Mouse (Mus musculus): ENCODE data around the gene 4922502D21Rik. TPM values are rescaled to one million over a fixed set of nuclear protein-coding genes. Genes with fewer than 3 reads are reported as not detected.

The 4922502D21Rik gene
- polyA plus RNA-seq, 1 experiment from 2014 or later, result not detected

DNA sequence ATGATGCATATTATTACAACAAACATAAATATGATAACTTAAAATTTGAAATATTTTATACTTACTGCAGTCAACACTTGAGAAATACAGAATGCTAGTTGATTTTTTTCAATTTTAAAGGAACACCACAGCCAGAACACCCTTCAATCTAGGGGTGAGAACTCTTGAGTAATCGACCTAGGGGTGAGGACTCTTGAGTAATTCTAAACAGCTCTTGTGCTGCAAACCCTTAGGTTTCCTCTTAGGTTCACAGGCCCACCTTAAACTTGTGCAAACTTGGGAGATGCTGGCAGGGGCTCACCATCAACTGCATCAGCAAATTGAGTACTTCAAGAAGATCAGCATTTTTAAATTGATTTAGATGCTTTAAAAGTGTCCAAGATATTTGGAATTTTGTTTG lies 6.2 kb upstream of the 4922502D21Rik start:
- Histone ChIP-seq H3K27ac (no peak overlapping the region), H3K4me1 (replicated peaks) (no peaks in the 10 kb centered on the region), H3K4me3 (no peak overlapping the region), H3K9me3 (no peaks in the 10 kb centered on the region), H3K36me3 (no peaks in the 10 kb centered on the region), H3K27me3 (ENCODE audit: insufficient read depth, poor library complexity, severe bottlenecking) (no peaks in the 10 kb centered on the region)
- no peak for DNase-seq (ENCODE audit: low spot score)
- 92% methylated on average over 1 of the region's 1 CpGs for WGBS

- no peak overlapping the region for H3K4me3 ChIP-seq
- H3K36me3 ChIP-seq, result no peaks in the 10 kb centered on the region
- peak; percentile 45 for DNase-seq (ENCODE audit: low spot score)
- no peaks in the 10 kb centered on the region for H3K9me3 ChIP-seq
- H3K27me3 ChIP-seq (ENCODE audit: insufficient read depth, poor library complexity, severe bottlenecking), result no peaks in the 10 kb centered on the region
- 36% methylated on average over 11 of the region's 11 CpGs for WGBS
- H3K27ac ChIP-seq, result no peak overlapping the region
- H3K4me1 ChIP-seq (replicated peaks), result no peaks in the 10 kb centered on the region
Measured at GRCm38 (mm10) chr6:129333674-129334078, 2.1 kb upstream of the 4922502D21Rik start.

- Histone ChIP-seq H3K9me3 (no peaks in the 10 kb centered on the region), H3K4me1 (replicated peaks) (no peaks in the 10 kb centered on the region), H3K27me3 (ENCODE audit: insufficient read depth, poor library complexity, severe bottlenecking) (no peaks in the 10 kb centered on the region), H3K27ac (no peak overlapping the region), H3K36me3 (no peaks in the 10 kb centered on the region), H3K4me3 (no peak overlapping the region)
- 85% methylated on average over 13 of the region's 13 CpGs for WGBS
- no peak for DNase-seq (ENCODE audit: low spot score)
Measured at GRCm38 (mm10) chr6:129326568-129327150, 4.9 kb downstream of the 4922502D21Rik start.

DNA sequence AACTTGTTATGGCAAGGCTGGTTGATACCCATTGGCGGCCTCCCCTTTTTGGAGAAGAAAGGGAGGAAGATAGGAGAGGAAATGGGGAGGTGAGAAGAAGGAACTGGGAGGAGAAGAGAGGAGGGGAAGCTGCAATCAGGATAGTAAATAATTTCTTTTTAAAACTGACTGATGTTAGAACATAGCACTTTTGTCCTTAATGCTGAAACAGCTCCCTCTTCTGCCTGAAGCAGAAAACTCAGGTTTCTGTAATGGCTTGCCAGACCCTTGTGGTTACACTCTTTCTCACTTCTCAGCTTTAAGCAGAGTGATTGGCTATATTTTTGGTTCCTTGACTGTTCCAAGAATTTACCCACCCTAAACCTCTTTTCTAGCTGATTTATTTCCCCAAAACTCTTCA lies 5.6 kb downstream of the 4922502D21Rik start:
- no peak overlapping the region for H3K4me3 ChIP-seq
- no peaks in the 10 kb centered on the region for H3K9me3 ChIP-seq
- WGBS, result 61% methylated on average over 1 of the region's 1 CpGs
- H3K36me3 ChIP-seq, result no peaks in the 10 kb centered on the region
- H3K4me1 ChIP-seq (replicated peaks), result no peaks in the 10 kb centered on the region
- H3K27me3 ChIP-seq (ENCODE audit: insufficient read depth, poor library complexity, severe bottlenecking), result no peaks in the 10 kb centered on the region
- DNase-seq (ENCODE audit: low spot score), result no peak
- H3K27ac ChIP-seq, result no peak overlapping the region

- DNase-seq (ENCODE audit: low spot score), result no peak
- no peak overlapping the region for H3K27ac ChIP-seq
- no peaks in the 10 kb centered on the region for H3K36me3 ChIP-seq
- no peak overlapping the region for H3K4me3 ChIP-seq
- WGBS, result 76% methylated on average over 4 of the region's 4 CpGs
- H3K9me3 ChIP-seq, result no peaks in the 10 kb centered on the region
- H3K4me1 ChIP-seq (replicated peaks), result no peaks in the 10 kb centered on the region
- no peaks in the 10 kb centered on the region for H3K27me3 ChIP-seq (ENCODE audit: insufficient read depth, poor library complexity, severe bottlenecking)
Measured at GRCm38 (mm10) chr6:129319331-129319730, 12.3 kb downstream of the 4922502D21Rik start.

- WGBS, result 70% methylated on average over 1 of the region's 1 CpGs
- no peaks in the 10 kb centered on the region for H3K27me3 ChIP-seq (ENCODE audit: insufficient read depth, poor library complexity, severe bottlenecking)
- no peak for DNase-seq (ENCODE audit: low spot score)
Measured at GRCm38 (mm10) chr6:129318395-129318794, 13.2 kb downstream of the 4922502D21Rik start.

DNA sequence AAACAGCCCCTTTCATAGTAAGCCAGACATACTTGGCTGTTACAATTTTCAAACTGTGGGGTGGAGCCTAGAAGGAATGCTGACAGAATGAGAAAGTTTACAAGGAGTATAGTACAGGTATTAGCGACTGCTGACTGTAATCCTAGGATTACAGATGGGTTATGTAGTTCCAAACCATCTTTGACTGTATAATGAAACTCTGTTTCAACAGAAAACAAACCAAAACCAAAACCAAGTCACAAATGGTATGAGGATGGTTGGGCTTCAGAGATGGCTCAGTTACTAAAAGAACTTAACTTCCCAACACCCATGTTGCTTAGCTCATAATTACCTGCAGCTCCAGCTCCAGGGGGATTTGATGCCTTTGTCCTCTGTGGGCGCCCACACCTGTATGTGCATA lies 15.1 kb downstream of the 4922502D21Rik start:
- Histone ChIP-seq H3K36me3 (no peaks in the 10 kb centered on the region), H3K9me3 (no peaks in the 10 kb centered on the region), H3K4me3 (no peak overlapping the region), H3K27me3 (ENCODE audit: insufficient read depth, poor library complexity, severe bottlenecking) (no peaks in the 10 kb centered on the region), H3K4me1 (replicated peaks) (no peaks in the 10 kb centered on the region), H3K27ac (no peak overlapping the region)
- DNase-seq (ENCODE audit: low spot score), result no peak
- 73% methylated on average over 2 of the region's 2 CpGs for WGBS

More at GRCm38 (mm10) chr6:129318395-129318794, 13.2 kb downstream of the 4922502D21Rik start:
- no peaks in the 10 kb centered on the region for H3K4me1 ChIP-seq (replicated peaks)
- H3K36me3 ChIP-seq, result no peaks in the 10 kb centered on the region
- H3K27ac ChIP-seq, result no peak overlapping the region
- H3K4me3 ChIP-seq, result no peak overlapping the region
- no peaks in the 10 kb centered on the region for H3K9me3 ChIP-seq

DNA sequence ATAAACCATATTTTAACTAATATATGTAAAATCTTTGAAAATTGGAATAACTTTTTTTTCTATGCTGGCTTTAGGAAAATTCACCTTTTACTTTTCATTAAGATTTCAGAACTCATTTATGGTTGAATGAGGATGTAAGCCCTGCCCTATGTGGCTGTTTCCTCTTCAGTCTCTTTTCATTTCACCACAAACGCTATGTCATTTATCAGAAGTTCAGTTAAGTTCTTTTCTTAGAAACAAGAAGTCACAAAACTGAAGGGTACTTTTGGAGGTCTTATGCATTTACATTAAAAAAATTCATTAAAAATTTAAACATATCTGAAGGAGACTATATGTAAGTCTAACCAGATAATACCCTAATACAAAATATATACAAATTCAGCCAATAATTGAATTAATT lies 15.9 kb downstream of the 4922502D21Rik start:
- Histone ChIP-seq H3K27me3 (ENCODE audit: insufficient read depth, poor library complexity, severe bottlenecking) (no peaks in the 10 kb centered on the region), H3K4me3 (no peak overlapping the region), H3K9me3 (no peaks in the 10 kb centered on the region), H3K4me1 (replicated peaks) (no peaks in the 10 kb centered on the region), H3K27ac (no peak overlapping the region), H3K36me3 (no peaks in the 10 kb centered on the region)
- WGBS, result 89% methylated on average over 1 of the region's 1 CpGs
- DNase-seq (ENCODE audit: low spot score), result no peak

DNA sequence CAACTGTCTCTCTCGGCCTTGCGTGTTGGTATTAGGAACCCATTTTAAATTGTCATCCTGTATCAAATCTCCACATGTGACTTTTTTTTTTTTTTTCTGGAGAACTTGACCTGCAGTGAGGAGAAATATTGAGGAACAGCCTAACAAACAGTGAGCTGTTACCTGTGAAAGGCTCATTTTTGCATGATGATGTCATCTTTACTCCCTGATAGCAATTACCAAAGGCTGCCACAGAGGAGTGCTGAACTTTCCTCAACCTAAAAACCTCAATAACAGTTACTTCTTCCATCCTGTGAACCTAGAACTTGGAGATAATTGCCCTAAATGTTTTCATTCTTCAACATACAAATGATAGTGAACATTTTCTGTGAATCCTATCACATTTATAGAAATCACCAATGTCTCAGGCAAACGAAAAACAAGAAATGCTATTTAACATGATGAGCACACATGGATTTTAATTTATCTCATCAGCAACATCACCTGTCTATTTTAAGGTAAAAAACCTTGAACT lies 16.9 kb downstream of the 4922502D21Rik start:
- no peak for DNase-seq (ENCODE audit: low spot score)
- Histone ChIP-seq H3K9me3 (no peaks in the 10 kb centered on the region), H3K4me1 (replicated peaks) (no peaks in the 10 kb centered on the region), H3K27ac (no peak overlapping the region), H3K27me3 (ENCODE audit: insufficient read depth, poor library complexity, severe bottlenecking) (no peaks in the 10 kb centered on the region), H3K36me3 (no peaks in the 10 kb centered on the region), H3K4me3 (no peak overlapping the region)
- 85% methylated on average over 3 of the region's 3 CpGs for WGBS

DNA sequence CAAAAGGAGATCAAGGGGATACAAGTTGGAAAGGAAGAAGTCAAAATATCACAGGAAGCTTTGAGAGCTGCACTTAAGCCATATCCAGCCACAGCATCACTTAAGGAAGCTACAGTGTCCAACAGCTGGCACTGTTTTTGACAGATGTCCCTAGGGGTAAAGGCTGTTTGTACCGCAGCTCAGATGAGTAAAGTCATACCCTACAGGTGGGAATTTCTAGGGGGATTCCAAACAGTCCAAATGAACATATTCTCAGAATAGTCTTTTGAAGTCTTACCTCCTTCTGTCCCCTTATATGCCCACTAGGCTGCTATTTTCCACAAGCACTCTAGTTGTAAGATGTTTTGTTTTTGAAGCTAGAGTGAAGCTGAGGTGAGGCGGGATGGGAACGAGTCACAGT lies 19.1 kb downstream of the 4922502D21Rik start:
- Histone ChIP-seq H3K36me3 (no peaks in the 10 kb centered on the region), H3K9me3 (no peaks in the 10 kb centered on the region), H3K27ac (no peak overlapping the region), H3K4me1 (replicated peaks) (no peaks in the 10 kb centered on the region), H3K27me3 (ENCODE audit: insufficient read depth, poor library complexity, severe bottlenecking) (no peaks in the 10 kb centered on the region), H3K4me3 (no peak overlapping the region)
- 82% methylated on average over 3 of the region's 3 CpGs for WGBS
- no peak for DNase-seq (ENCODE audit: low spot score)

DNA sequence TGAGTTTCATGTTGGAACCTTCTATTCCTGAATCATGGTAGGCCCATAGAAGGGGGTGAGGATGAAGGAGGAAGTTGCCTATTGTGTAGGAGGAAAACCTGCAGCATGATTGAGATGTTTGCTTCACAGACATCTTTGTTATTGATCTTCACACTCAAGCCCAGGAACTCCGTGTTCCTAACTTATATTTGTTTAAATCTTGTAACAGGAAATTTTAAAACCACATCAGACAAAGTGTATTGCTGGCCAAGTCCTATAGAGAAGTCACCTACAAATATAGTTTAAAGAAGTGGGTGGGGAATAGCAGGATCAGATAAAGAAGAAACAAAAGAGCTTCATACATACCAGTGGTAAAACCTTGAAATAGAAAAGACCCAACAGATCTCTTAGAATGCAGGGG lies 27.4 kb downstream of the 4922502D21Rik start:
- Histone ChIP-seq H3K27ac (no peak overlapping the region), H3K9me3 (no peaks in the 10 kb centered on the region), H3K4me1 (replicated peaks) (no peaks in the 10 kb centered on the region), H3K36me3 (no peaks in the 10 kb centered on the region), H3K27me3 (ENCODE audit: insufficient read depth, poor library complexity, severe bottlenecking) (no peaks in the 10 kb centered on the region), H3K4me3 (no peak overlapping the region)
- DNase-seq (ENCODE audit: low spot score), result no peak
- 73% methylated on average over 1 of the region's 1 CpGs for whole genome bisulfite sequencing

- no peak for DNase-seq (ENCODE audit: low spot score)
- no peaks in the 10 kb centered on the region for H3K36me3 ChIP-seq
- no peaks in the 10 kb centered on the region for H3K9me3 ChIP-seq
- no peaks in the 10 kb centered on the region for H3K4me1 ChIP-seq (replicated peaks)
- no peaks in the 10 kb centered on the region for H3K27me3 ChIP-seq (ENCODE audit: insufficient read depth, poor library complexity, severe bottlenecking)
- H3K4me3 ChIP-seq, result no peak overlapping the region
- no peak overlapping the region for H3K27ac ChIP-seq
Measured at GRCm38 (mm10) chr6:129288708-129289107, 42.9 kb downstream of the 4922502D21Rik start.

DNA sequence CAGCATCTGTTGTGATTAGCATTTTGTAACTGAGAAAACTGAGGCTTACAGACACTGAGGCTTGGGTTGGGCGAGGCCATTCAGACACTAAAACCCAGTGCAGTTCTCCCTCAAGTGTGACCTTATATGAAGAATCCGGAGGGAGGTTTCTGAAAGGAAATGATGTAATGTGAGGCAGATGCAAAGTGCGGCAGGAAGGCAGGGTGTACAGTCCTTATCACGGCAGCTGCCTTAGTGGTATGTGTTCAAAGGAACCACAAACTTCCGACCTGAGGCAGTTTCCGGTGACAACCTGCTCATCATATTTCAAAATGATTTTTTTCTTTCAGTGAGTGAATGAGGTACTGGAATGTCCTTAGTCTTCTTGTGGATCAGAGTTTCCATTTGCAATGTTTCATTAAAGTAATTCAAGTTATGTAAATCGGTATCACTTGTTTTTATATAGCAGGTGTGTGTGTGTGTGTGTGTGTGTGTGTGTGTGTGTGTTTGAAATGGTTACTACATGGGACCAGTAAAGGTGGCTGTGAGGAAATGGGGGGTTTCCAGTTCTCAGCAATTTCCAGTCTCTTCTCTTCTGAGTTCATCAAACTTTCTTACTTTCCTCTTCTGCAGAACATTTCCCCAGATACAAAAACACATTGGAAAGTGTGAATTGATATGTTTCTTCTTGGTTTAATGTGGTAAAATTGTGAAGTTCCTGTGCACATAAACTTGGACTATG lies 47.1 kb downstream of the 4922502D21Rik start:
- Histone ChIP-seq H3K4me1 (replicated peaks) (no peaks in the 10 kb centered on the region), H3K27me3 (ENCODE audit: insufficient read depth, poor library complexity, severe bottlenecking) (no peaks in the 10 kb centered on the region), H3K4me3 (no peak overlapping the region), H3K9me3 (no peaks in the 10 kb centered on the region), H3K36me3 (no peaks in the 10 kb centered on the region), H3K27ac (no peak overlapping the region)
- 84% methylated on average over 7 of the region's 7 CpGs for WGBS
- no peak for DNase-seq (ENCODE audit: low spot score)

All from hindbrain, embryonic 10.5 days (tissue).